Mouse (Mus musculus) cerebellum, adult 11-12 months (tissue): Measurements from ENCODE around the gene Adgrg5.
A peak's percentile ranks its signal among the peaks of the same experiment; 100 is the strongest.

Experiments used
- DNase-seq: peaks from one replicate; pipeline ENCODE4 v3.0.0; 2022

Adgrg5 gene

DNA sequence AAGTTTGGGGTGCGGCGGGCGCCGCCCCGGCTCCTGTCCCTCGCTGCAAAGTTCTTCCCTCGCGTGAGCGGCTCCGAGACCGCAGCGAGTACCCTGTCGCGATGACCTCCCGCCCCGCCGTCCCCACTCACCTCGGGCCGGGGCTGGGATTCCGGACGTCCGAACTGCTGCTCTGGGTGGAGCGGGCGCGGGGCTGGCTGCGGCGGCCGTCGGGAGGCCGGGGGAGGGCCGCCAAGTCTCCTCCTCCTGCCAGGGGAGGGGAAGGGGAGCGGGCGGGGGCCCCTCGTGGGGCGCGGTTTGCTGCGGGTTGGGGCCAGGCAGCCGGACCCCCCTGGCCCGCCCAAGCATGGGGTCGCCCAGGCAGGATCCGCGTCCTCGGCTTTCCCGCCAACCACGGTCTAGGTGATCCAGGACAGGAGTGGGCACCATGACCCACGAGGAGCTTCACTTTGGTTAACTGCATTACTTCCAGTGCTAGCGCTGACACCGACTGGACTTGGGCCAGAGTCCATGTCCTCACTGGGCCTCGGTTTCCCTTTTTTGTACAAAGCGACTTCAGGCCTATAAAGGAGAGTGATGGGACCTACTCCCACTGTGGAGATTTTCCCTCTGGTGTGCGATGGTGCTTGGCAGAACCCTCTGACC is 5.5 kb upstream of the Adgrg5 start, which contains the start of gene Ccdc102a:
TSS of gene Ccdc102a (minus strand) at position 248 of the 645 bp plus-strand sequence.
- no peak for DNase-seq

GRCm38 (mm10) chr8:94919256-94919655 is 4.2 kb upstream of the Adgrg5 start:
- DNase-seq: no peak

GRCm38 (mm10) chr8:94922176-94922575 is 1.3 kb upstream of the Adgrg5 start:
- no peak for DNase-seq

DNA sequence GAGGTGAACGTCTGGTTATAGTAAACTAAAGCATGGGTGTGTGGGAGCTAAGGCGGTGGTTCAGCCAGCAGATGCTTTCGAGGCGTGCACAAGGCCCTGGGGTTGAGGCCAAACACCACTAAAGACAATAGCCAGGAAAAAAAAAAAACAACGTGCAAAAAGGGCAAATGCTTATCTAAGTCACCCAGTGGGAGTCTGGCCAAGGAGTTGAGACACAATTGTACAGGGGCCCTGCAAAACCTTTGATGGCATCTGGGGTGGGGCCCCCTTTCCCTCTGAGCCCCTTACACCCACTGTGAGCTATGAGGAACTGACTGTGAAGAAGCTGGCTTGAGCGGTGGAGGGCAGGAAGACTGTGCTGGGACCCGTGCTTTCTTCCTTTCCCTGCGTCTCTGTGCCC is 892 bp upstream of the Adgrg5 start:
- no peak for DNase-seq

- no peak for DNase-seq
These were observed 4.7 kb downstream of the Adgrg5 start for GRCm38 (mm10) chr8:94928227-94928626.

DNA sequence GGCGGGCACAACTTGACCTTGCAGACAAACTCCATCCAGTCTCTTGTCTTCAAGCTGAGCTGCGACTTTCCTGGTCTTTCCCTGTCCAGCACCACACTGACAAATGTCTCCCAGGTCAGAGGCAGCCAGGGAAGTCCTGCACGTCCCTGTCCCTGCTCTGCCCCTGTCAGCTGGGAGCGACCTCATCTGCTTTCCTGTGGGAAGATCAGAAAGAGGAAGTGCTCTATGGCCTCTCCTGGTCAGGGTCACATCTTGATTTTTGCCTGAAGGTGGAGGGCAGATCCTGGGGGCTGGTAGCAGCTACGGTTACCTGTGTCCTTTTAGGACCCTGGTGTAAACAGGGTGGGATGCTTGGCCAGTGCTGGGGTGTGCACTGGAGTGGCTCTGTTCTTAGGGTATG is 10.4 kb downstream of the Adgrg5 start:
- no peak for DNase-seq

DNA sequence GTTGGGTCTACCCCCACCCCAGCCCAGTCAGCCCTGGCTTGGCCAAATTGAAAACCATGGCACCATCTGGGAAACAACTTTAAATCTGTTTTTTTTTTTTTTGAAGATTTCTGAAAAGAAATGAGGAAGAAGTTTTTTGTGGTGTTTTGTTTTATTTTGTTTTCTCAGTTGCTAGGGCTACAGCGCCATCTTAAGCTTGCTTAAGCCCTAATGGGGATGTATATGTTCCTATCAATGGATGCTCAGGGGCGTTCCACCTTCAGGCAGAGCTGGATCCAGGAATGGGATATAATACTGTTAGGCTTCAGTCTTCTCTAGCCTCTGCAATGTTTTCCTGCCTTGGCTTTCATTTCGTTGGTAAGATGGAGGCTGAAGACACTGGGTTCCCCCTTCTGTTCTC is 11.7 kb downstream of the Adgrg5 start:
- no peak for DNase-seq

- DNase-seq: no peak
These were observed 19.1 kb downstream of the Adgrg5 start for GRCm38 (mm10) chr8:94942566-94942965.

DNA sequence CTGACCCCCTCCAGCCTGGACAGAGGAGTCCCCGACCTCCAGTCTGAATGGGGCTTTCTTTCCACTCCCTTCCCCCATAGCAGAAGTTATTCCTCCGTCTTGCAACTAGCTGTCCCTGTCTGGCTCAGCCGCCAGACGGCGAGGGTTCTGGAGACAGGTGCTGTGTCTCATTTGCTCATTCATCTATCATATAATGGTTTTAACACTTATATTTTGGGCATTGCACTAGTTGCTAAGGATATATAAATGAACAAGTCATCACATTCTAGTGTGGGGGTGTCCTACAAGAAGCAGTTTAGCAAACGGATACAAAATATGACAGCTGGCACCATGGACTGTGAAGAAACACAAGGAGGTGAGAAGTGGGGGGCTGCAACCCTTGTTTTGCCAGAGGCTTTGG is 21.7 kb downstream of the Adgrg5 start:
- no peak for DNase-seq

DNA sequence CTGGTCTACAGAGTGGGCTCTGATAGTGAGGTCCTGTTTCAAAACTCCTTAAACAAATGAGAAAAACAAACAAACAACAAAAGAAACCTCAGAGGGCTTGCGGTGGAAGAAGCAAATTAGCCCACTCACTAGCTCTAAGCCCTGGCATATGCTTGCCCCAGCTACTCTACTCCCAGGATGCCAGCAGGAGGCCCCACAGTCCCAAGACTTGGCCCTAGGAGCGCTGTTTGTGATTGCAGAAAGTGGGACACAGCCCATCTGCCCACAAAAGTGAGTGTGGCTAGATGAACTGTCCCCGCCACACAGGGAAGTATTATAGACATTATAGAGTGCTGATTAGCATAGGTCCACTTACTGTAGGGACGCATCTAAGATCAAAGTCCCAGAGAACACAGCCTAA is 24.9 kb downstream of the Adgrg5 start:
- no peak for DNase-seq

DNA sequence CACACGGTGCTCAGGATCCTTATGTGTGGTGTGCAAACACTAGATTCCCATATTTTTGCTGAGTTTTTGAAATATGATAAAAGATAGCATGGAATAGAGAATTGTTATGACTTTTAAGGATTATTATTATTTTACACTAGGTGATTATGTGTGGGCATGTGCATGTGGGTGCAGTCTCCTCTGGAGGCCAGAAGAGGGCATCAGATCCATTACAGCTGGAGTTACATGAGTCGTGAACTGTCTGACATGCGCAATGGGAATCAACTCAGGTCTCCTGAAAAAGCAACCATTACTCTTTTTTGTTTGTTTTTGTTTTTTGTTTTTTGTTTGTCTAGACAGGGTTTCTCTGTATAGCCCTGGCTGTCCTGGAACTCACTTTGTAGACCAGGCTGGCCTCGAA is 25.5 kb downstream of the Adgrg5 start:
- no peak for DNase-seq

- peak; percentile 67 for DNase-seq
These were observed 26.6 kb downstream of the Adgrg5 start for GRCm38 (mm10) chr8:94950046-94950445.

DNA sequence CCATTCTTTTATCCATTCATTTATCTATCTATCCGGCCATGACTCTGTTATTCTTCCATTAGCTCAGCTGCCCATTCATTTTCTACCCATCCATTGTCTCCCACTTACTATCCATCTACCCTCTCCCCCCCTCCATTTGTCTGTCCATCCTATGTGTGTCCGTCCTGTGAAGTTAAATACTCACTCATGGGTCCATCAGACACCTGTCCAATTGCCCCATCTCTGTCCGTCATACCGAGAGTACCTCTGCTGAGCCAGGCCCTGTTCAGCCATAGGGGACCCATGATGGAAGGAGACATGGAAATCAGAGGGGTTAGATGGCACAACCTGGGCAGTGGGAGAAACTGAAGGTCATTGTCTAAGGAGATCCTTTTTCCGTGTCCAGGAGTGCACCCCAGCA is 27.0 kb downstream of the Adgrg5 start:
- DNase-seq: no peak

- no peak for DNase-seq
These were observed 28.6 kb downstream of the Adgrg5 start for GRCm38 (mm10) chr8:94952086-94952485.

- DNase-seq: no peak
These were observed 30.3 kb downstream of the Adgrg5 start for GRCm38 (mm10) chr8:94953624-94954367.

GRCm38 (mm10) chr8:94954368-94954737 is 30.9 kb downstream of the Adgrg5 start:
- DNase-seq: no peak

GRCm38 (mm10) chr8:94954921-94955758 is 31.6 kb downstream of the Adgrg5 start:
- DNase-seq: no peak

DNA sequence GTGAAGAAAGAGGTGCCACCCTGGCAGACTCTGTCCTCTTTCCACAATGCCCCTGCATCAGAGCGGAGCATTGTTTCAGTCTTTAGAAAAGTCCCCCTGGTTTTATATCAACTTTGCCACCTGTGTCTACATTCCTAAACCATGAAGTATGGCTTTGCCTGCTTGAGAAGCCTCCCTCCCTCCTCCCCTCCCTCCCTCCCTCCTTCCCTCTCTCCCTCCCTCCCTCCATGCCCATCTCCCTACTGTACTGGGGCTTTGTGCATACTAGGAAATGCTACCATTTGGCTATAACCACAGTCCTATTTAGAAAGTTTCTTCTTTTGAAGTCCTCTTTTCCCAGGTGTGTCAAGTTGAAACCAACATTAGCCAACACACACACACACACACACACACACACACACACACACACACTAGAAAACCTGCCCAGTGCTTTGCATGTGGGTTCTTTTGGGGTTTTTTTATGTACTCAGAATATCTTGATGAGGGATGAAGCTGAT is 32.6 kb downstream of the Adgrg5 start:
- no peak for DNase-seq

DNA sequence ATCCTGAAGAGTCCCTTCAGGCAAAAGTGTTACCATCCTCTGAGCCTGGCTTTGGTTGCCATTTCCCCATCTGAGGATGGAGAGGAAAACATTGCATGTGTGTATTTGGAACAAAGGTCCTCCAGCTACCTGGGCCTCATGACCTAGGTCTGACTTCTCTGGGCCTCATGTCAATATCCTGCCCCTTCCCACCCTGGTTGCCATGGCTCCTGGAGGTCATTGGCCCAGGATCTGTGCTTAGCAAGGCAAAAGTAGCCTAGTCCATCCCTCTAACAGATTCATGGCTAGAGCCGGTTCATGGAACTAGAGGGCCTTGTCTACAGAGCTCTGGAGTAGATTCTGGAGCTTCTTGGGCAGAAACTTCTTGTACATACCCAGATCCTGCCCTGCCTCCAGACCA is 38.7 kb downstream of the Adgrg5 start:
- no peak for DNase-seq

GRCm38 (mm10) chr8:94964828-94965227 is 41.3 kb downstream of the Adgrg5 start:
- no peak for DNase-seq

DNA sequence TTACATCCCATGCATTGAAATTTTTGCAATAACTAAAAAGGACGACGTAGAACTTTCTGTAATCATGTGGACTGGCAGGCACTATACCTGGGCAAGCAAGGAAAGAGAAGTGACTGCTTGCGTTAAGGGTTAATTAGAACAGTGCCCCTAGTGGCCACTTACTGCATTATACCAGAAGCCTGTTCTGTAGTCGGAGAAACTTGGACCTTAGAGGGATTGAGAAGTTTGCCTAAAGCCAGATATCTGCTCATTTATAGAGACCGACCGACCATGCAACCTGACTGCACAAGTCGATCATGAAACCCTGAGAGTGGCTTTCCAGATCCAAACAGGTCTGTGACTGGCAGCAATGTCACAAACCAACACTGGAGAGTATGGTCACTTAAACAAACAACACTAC is 43.1 kb downstream of the Adgrg5 start:
- DNase-seq: no peak

- no peak for DNase-seq
These were observed 43.6 kb downstream of the Adgrg5 start for GRCm38 (mm10) chr8:94967071-94967470.

- no peak for DNase-seq
These were observed 44.1 kb downstream of the Adgrg5 start for GRCm38 (mm10) chr8:94967554-94967953.

DNA sequence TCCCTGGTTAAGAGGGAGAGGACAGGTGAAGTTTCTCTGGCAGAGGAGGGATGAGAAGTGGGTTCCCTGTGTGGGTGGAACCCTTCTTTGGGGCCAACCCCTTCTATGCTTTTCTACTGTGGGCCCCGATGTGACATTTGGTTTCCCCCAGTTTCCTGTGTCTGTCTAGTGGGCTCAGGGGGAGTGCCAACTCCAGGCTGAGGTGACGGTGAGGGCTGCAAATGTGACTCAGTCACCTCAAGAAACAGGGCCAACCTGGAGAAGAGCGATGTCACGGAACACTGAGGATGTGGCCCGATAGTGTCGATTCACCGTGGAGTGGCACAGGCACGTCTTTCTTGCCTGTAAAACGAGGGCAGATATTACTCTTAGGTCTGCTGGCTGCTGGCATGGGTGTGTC is 49.8 kb downstream of the Adgrg5 start:
- no peak for DNase-seq
